Mouse (Mus musculus) stomach, embryonic 16.5 days (tissue): Measurements from ENCODE around the gene Psmd4. TPM values are rescaled to one million over a fixed set of nuclear protein-coding genes. Genes with fewer than 3 reads are reported as not detected.

Experiments
- ATAC-seq: fragments of 200-750 bp; cut with Nextera tagmentation; 2 replicates; pipeline ENCODE4 v1.8.0; 2017; ENCODE audit warnings: moderate number of reproducible peaks, moderate TSS enrichment; ENCODE audit not compliant: insufficient read depth, low FRiP score
- H3K27ac ChIP-seq: fragments of 300-500 bp; sonication (generic); 2 replicates; pipeline ENCODE4 v1.5.1; 2014; ENCODE audit warnings: low read length
- H3K27me3 ChIP-seq: fragments of 300-500 bp; sonication (generic); 2 replicates; pipeline ENCODE4 v1.6.1; 2014; ENCODE audit warnings: low read length, control low read depth, mixed read lengths; ENCODE audit not compliant: control insufficient read depth, insufficient read depth
- H3K36me3 ChIP-seq: fragments of 300-500 bp; sonication (generic); 2 replicates; pipeline ENCODE4 v1.6.1; 2014; ENCODE audit warnings: low read length; ENCODE audit not compliant: control insufficient read depth, insufficient read depth
- H3K4me1 ChIP-seq: fragments of 300-500 bp; sonication (generic); 2 replicates; pipeline ENCODE4 v1.6.1; 2014; ENCODE audit warnings: low read length, control low read depth, mixed read lengths; ENCODE audit not compliant: control insufficient read depth, insufficient read depth
- H3K4me2 ChIP-seq: fragments of 300-500 bp; sonication (generic); 2 replicates; pipeline ENCODE4 v1.6.1; 2014; ENCODE audit warnings: low read depth, low read length, mixed read lengths
- H3K4me3 ChIP-seq: fragments of 300-500 bp; sonication (generic); replicated peaks from 2 replicates; pipeline ENCODE4 v1.5.1; 2014; ENCODE audit warnings: mild to moderate bottlenecking, low read length
- H3K9ac ChIP-seq: fragments of 300-500 bp; sonication (generic); 2 replicates; pipeline ENCODE4 v1.6.1; 2014; ENCODE audit warnings: low read length
- H3K9me3 ChIP-seq: fragments of 300-500 bp; sonication (generic); replicated peaks from 2 replicates; pipeline ENCODE4 v1.6.1; 2016; ENCODE audit warnings: low read length, control low read depth; ENCODE audit not compliant: control insufficient read depth
- WGBS: fragments of 180-500 bp; shearing (Covaris S2); extraction: QIAGEN DNeasy Blood & Tissue Kit; methylation state at CpG from one replicate; pipeline ENCODE4 v1.1.7; 2014; 5-methylcytosine and 5-hydroxymethylcytosine counted together
- polyA plus RNA-seq: library from polyadenylated mRNA; unstranded; fragments of >200 nt; fragmentation: Nextera tagmentation; extraction: Ambion mirVana; gene quantifications from 2 replicates; pipeline ENCODE4 v1.2.1, GENCODE M21; 2015

The Psmd4 gene
- 218 TPM in 2 replicates for polyA plus RNA-seq

- Histone ChIP-seq H3K4me3 (peak within 1 kb of the TSS; percentile 94), H3K27ac (peak within 1 kb of the TSS; percentile 47), H3K9me3 (no peaks in the 10 kb centered on the region), H3K27me3 (no peaks in the 10 kb centered on the region), H3K4me2 (peak within 1 kb of the TSS; percentile 71), H3K4me1 (peaks cover 6% of the 10 kb centered on the region; the same call in 1 of the 2 replicates), H3K9ac (peak within 1 kb of the TSS; percentile 93), H3K36me3 (no peaks in the 10 kb centered on the region)
- peak; percentile 99 for ATAC-seq
- under 1% methylated on average over 36 of the region's 36 CpGs for WGBS
Observed at GRCm38 (mm10) chr3:95042166-95042837, at the start of gene Psmd4. Gene Psmd4, minus strand, starts transcription at chr3:95042614.

GRCm38 (mm10) chr3:95088071-95088470, 45.7 kb upstream of the Psmd4 start:
- Histone ChIP-seq H3K9me3 (no peaks in the 10 kb centered on the region), H3K4me2 (no peak overlapping the region), H3K36me3 (no peaks in the 10 kb centered on the region), H3K27ac (no peak overlapping the region), H3K27me3 (no peaks in the 10 kb centered on the region), H3K4me1 (no peaks in the 10 kb centered on the region), H3K4me3 (no peak overlapping the region), H3K9ac (no peak overlapping the region)
- WGBS, result 92% methylated on average over 1 of the region's 1 CpGs
- no peak for ATAC-seq

- no peaks in the 10 kb centered on the region for H3K27me3 ChIP-seq
- H3K36me3 ChIP-seq, result peaks cover 39% of the 10 kb centered on the region
- H3K9ac ChIP-seq, result no peak overlapping the region
- no peak for ATAC-seq
- H3K9me3 ChIP-seq, result no peaks in the 10 kb centered on the region
- 96% methylated on average over 2 of the region's 2 CpGs for WGBS
- H3K27ac ChIP-seq, result no peak overlapping the region
- no peaks in the 10 kb centered on the region for H3K4me1 ChIP-seq
- H3K4me3 ChIP-seq, result no peak overlapping the region
- no peak overlapping the region for H3K4me2 ChIP-seq
Observed at GRCm38 (mm10) chr3:95071606-95072005, 29.2 kb upstream of the Psmd4 start.

- Histone ChIP-seq H3K36me3 (peaks cover 41% of the 10 kb centered on the region), H3K9ac (no peak overlapping the region), H3K4me2 (no peak overlapping the region), H3K4me1 (no peaks in the 10 kb centered on the region), H3K27ac (no peak overlapping the region), H3K4me3 (no peak overlapping the region), H3K9me3 (no peaks in the 10 kb centered on the region), H3K27me3 (no peaks in the 10 kb centered on the region)
- WGBS, result 78% methylated on average over 11 of the region's 11 CpGs
- ATAC-seq, result no peak
Observed at GRCm38 (mm10) chr3:95066570-95066969, 24.2 kb upstream of the Psmd4 start.

DNA sequence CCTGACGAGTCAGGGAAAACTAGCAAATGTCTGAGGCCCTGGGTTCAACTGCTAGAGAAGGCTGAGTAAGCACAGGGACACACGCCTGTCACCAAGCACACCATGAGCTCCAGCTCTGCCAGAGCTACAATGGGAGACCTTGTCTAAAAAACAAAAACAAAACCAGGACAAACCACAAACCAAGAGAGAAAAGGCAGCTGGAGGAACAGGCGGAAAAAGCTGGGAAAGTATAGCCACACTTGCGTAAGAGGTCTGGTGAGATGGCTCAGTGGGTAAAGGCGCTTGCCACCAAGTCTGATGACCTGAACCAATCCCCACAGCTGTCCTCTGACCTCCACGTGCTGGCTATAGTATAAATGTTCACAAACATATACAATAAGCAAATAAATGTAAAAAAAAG, 23.7 kb upstream of the Psmd4 start:
- Histone ChIP-seq H3K4me2 (no peak overlapping the region), H3K9me3 (no peaks in the 10 kb centered on the region), H3K36me3 (peaks cover 39% of the 10 kb centered on the region), H3K4me3 (no peak overlapping the region), H3K4me1 (no peaks in the 10 kb centered on the region), H3K27ac (no peak overlapping the region), H3K9ac (no peak overlapping the region), H3K27me3 (no peaks in the 10 kb centered on the region)
- WGBS, result 86% methylated on average over 6 of the region's 6 CpGs
- no peak for ATAC-seq

GRCm38 (mm10) chr3:95065553-95065952, 23.1 kb upstream of the Psmd4 start:
- H3K36me3 ChIP-seq, result peaks cover 34% of the 10 kb centered on the region
- no peak for ATAC-seq
- 93% methylated on average over 1 of the region's 1 CpGs for WGBS

DNA sequence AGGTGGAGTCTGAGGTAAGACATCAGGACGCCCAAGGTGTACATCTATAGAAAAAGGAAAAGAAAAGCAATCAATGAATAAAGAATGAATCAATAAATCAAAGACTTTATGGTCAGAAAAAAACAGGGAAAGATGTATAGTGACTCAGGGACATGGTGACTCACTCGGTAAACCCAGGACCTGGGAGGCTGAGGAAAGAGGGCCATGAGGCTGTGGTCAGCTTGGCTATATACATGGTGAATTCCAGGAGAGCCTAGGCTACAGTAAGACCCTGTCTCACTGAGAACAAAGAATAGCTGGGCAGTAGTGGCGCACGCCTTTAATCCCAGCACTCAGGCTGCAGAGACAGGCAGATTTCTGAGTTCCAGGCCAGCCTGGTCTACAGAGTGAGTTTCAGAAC, 21.3 kb upstream of the Psmd4 start:
- ATAC-seq, result no peak
- Histone ChIP-seq H3K4me1 (no peaks in the 10 kb centered on the region), H3K4me2 (no peak overlapping the region), H3K27me3 (no peaks in the 10 kb centered on the region), H3K4me3 (no peak overlapping the region), H3K9ac (no peak overlapping the region), H3K36me3 (peaks cover 25% of the 10 kb centered on the region), H3K27ac (no peak overlapping the region), H3K9me3 (no peaks in the 10 kb centered on the region)
- WGBS, result 92% methylated on average over 4 of the region's 4 CpGs

More at GRCm38 (mm10) chr3:95065553-95065952, 23.1 kb upstream of the Psmd4 start:
- no peak overlapping the region for H3K4me2 ChIP-seq
- no peaks in the 10 kb centered on the region for H3K9me3 ChIP-seq
- no peaks in the 10 kb centered on the region for H3K4me1 ChIP-seq
- H3K27me3 ChIP-seq, result no peaks in the 10 kb centered on the region
- no peak overlapping the region for H3K4me3 ChIP-seq
- H3K9ac ChIP-seq, result no peak overlapping the region
- H3K27ac ChIP-seq, result no peak overlapping the region

- Histone ChIP-seq H3K27me3 (no peaks in the 10 kb centered on the region), H3K4me2 (no peak overlapping the region), H3K4me3 (no peak overlapping the region), H3K9ac (no peak overlapping the region), H3K36me3 (0 out of 2 replicates have a peak, but pooled peaks cover 3% of the 10 kb centered on the region), H3K4me1 (peaks cover 15% of the 10 kb centered on the region), H3K27ac (no peak overlapping the region), H3K9me3 (no peaks in the 10 kb centered on the region)
- WGBS, result 68% methylated on average over 8 of the region's 8 CpGs
- no peak for ATAC-seq
Observed at GRCm38 (mm10) chr3:95058078-95058477, 15.7 kb upstream of the Psmd4 start.

GRCm38 (mm10) chr3:95056275-95056674, 13.9 kb upstream of the Psmd4 start:
- 66% methylated on average over 7 of the region's 7 CpGs for WGBS
- no peak for ATAC-seq
- H3K4me1 ChIP-seq, result peaks cover 15% of the 10 kb centered on the region
- no peaks in the 10 kb centered on the region for H3K9me3 ChIP-seq
- H3K4me3 ChIP-seq, result no peak overlapping the region
- no peaks in the 10 kb centered on the region for H3K27me3 ChIP-seq
- H3K9ac ChIP-seq, result no peak overlapping the region
- no peak overlapping the region for H3K27ac ChIP-seq
- no peak overlapping the region for H3K4me2 ChIP-seq
- H3K36me3 ChIP-seq, result no peaks in the 10 kb centered on the region
